In genomic region chr10:116480988-116481387, GRCm38 (mm10) we compare ENCODE assay signal across 31 mouse cellular contexts. TPM values are rescaled to one million over a fixed set of nuclear protein-coding genes. Genes with fewer than 3 reads are reported as not detected.
DNase-seq lines count a peak whose midpoint lies in the region; ATAC-seq and TF ChIP-seq lines count a peak whose summit lies in the region.
"Had no signal": no experiment of that assay in that cellular context is flagged by ENCODE, and none has a peak within 500 bp of the region (broad histone marks: within the 10 kb centered on the region; RNA-seq: fewer than 3 reads in every experiment).

No protein-coding gene starts in this region.

- H3K79me2 ChIP-seq in MEL (ENCODE audit: control insufficient read depth, insufficient read depth, low read length, poor library complexity), result no peaks in the 10 kb centered on the region

- no peak for TF ChIP-seq EP300 in liver, embryonic 14.5 days (IDR thresholded peaks at IDR 0.05; ENCODE audit: low read depth)
- TF ChIP-seq EP300 in MEL (IDR thresholded peaks at IDR 0.05; ENCODE audit: low read depth in 1 of 2, low read length in 2 of 2), result no peak

- no peak overlapping the region for H3K4me2 ChIP-seq in intestine, postnatal 0 days (replicated peaks; ENCODE audit: low read depth)
- no peak overlapping the region for H3K4me2 ChIP-seq in intestine, embryonic 16.5 days (ENCODE audit: low read depth, low read length)
- no peak overlapping the region for H3K4me2 ChIP-seq in liver, embryonic 14.5 days (ENCODE audit: low read depth)
- no peak overlapping the region for H3K4me2 ChIP-seq in liver, embryonic 11.5 days
- H3K4me2 ChIP-seq: embryonic facial prominence, embryonic 13.5 days; heart, embryonic 11.5 days; hindbrain, embryonic 14.5 days; limb, embryonic 15.5 days; neural tube, embryonic 12.5 days had no signal

- 0 out of 2 replicates have a peak, but pooled peaks cover 4% of the 10 kb centered on the region for H3K27me3 ChIP-seq in intestine, postnatal 0 days (replicated peaks; ENCODE audit: control insufficient read depth, insufficient read depth, low read length)
- no peaks in the 10 kb centered on the region for H3K27me3 ChIP-seq in intestine, embryonic 16.5 days (replicated peaks; ENCODE audit: control insufficient read depth, insufficient read depth, low read length)
- H3K27me3 ChIP-seq in liver, embryonic 14.5 days (ENCODE audit: control insufficient read depth, insufficient read depth, low read length), result peaks cover under 1% of the 10 kb centered on the region
- H3K27me3 ChIP-seq in liver, embryonic 11.5 days (replicated peaks; ENCODE audit: control insufficient read depth, insufficient read depth, low read length), result peaks cover 3% of the 10 kb centered on the region
- peaks cover 5% of the 10 kb centered on the region for H3K27me3 ChIP-seq in E14TG2a.4 (ENCODE audit: insufficient read depth, low read length)
- H3K27me3 ChIP-seq in MEL (ENCODE audit: control insufficient read depth in 1 of 2, insufficient read depth in 2 of 2, low read length in 2 of 2), result no peaks in the 10 kb centered on the region
- H3K27me3 ChIP-seq in thymus, adult 2 months (ENCODE audit: control insufficient read depth, insufficient read depth, low read length), result no peaks in the 10 kb centered on the region
- H3K27me3 ChIP-seq: embryonic facial prominence, embryonic 13.5 days; limb, embryonic 15.5 days; neural tube, embryonic 12.5 days had no signal

- 91% methylated on average over 5 of the region's 5 CpGs for WGBS in intestine, postnatal 0 days
- 95% methylated on average over 5 of the region's 5 CpGs for WGBS in intestine, embryonic 16.5 days
- WGBS in liver, embryonic 14.5 days (ENCODE audit: insufficient replicate concordance), result 89% methylated on average over 5 of the region's 5 CpGs
- WGBS in liver, embryonic 11.5 days, result 91% methylated on average over 5 of the region's 5 CpGs
- 98% methylated on average over 5 of the region's 5 CpGs for WGBS in thymus, adult 2 months

- H3K9me3 ChIP-seq in intestine, postnatal 0 days (ENCODE audit: control insufficient read depth), result 0 out of 2 replicates have a peak, but pooled peaks cover 4% of the 10 kb centered on the region
- H3K9me3 ChIP-seq in intestine, embryonic 16.5 days (ENCODE audit: control insufficient read depth, low read length), result no peaks in the 10 kb centered on the region
- H3K9me3 ChIP-seq in liver, embryonic 14.5 days (ENCODE audit: control insufficient read depth, low read length), result peaks cover 2% of the 10 kb centered on the region; the same call in 1 of the 2 replicates
- H3K9me3 ChIP-seq in liver, embryonic 11.5 days (ENCODE audit: control insufficient read depth, low read length), result 0 out of 2 replicates have a peak, but pooled peaks cover 3% of the 10 kb centered on the region
- H3K9me3 ChIP-seq in E14TG2a.4 (ENCODE audit: low read length), result peaks cover 6% of the 10 kb centered on the region; the same call in 1 of the 2 replicates
- no peaks in the 10 kb centered on the region for H3K9me3 ChIP-seq in MEL (replicated peaks; ENCODE audit: insufficient read depth, low read length)
- H3K9me3 ChIP-seq: limb, embryonic 10.5 days; limb, embryonic 15.5 days had no signal

- no peak for ATAC-seq in intestine, postnatal 0 days
- no peak for ATAC-seq in intestine, embryonic 16.5 days
- no peak for ATAC-seq in liver, embryonic 14.5 days (ENCODE audit: insufficient read depth)
- ATAC-seq in liver, embryonic 11.5 days (replicated peaks; ENCODE audit: low FRiP score), result no peak
- ATAC-seq: forebrain, embryonic 16.5 days; inflammation-experienced regulatory T-cells, adult 6 months; midbrain, embryonic 16.5 days had no signal

- H3K36me3 ChIP-seq in intestine, postnatal 0 days (ENCODE audit: control insufficient read depth, insufficient read depth), result peaks cover 22% of the 10 kb centered on the region
- no peaks in the 10 kb centered on the region; the same call in none of the 2 replicates for H3K36me3 ChIP-seq in intestine, embryonic 16.5 days (ENCODE audit: control insufficient read depth, insufficient read depth, low read length)
- H3K36me3 ChIP-seq in liver, embryonic 14.5 days (replicated peaks; ENCODE audit: control insufficient read depth, insufficient read depth, low read depth), result peaks cover 7% of the 10 kb centered on the region
- peaks cover 8% of the 10 kb centered on the region; the same call in 1 of the 2 replicates for H3K36me3 ChIP-seq in liver, embryonic 11.5 days (ENCODE audit: control insufficient read depth, insufficient read depth, low read length)
- H3K36me3 ChIP-seq in E14TG2a.4 (ENCODE audit: insufficient read depth, low read length), result peaks cover 31% of the 10 kb centered on the region
- peaks cover 6 to 20% of the 10 kb centered on the region in 2 experiments for H3K36me3 ChIP-seq in MEL (ENCODE audit: control insufficient read depth in 1 of 2, insufficient read depth in 2 of 2, low read length in 2 of 2)
- peaks cover 28% of the 10 kb centered on the region for H3K36me3 ChIP-seq in thymus, adult 2 months (ENCODE audit: control insufficient read depth, insufficient read depth, low read length)

- TF ChIP-seq POLR2A in MEL (IDR thresholded peaks at IDR 0.05; ENCODE audit: control insufficient read depth in 1 of 2, insufficient read depth in 1 of 2, low read depth in 1 of 2, low read length in 2 of 2, poor library complexity in 1 of 2), result no peak
- TF ChIP-seq POLR2A in thymus, adult 2 months (IDR thresholded peaks at IDR 0.05; ENCODE audit: control insufficient read depth, extremely low read depth, insufficient read depth, low read length, poor library complexity), result no peak

- DNase-seq in liver, embryonic 14.5 days (ENCODE audit: low read depth in 3 of 3, low spot score in 3 of 3), result no peak
- DNase-seq in liver, embryonic 11.5 days (ENCODE audit: low spot score), result no peak
- DNase-seq in MEL (ENCODE audit: low read depth, low spot score), result no peak
- DNase-seq in thymus, adult 2 months, result no peak
- DNase-seq in thymus, adult 18-20 months, result no peak
- DNase-seq: adrenal gland, postnatal 10 days; B cell, adult 2 months; cerebellum, adult 18-20 months; cerebellum, postnatal 10 days; gastrocnemius, postnatal 14 days; heart, adult 11 months; heart, postnatal 4 days; kidney, adult 9 months; kidney, postnatal 14 days; right cerebral cortex, adult 18-20 months; thymus, postnatal 14 days had no signal

- TF ChIP-seq CTCF in intestine, postnatal 0 days (IDR thresholded peaks at IDR 0.05; ENCODE audit: low read depth), result peak; percentile 36
- peak; percentile 21; the same call in 1 of the 2 replicates for TF ChIP-seq CTCF in liver, embryonic 14.5 days (IDR thresholded peaks at IDR 0.05; ENCODE audit: low read depth)
- TF ChIP-seq CTCF in E14TG2a.4 (conservative IDR thresholded peaks at IDR 0.05; ENCODE audit: low read length) (peak; percentile 18; the same call in 1 of the 2 replicates), MEL (IDR thresholded peaks at IDR 0.05 in 2 of 3, conservative IDR thresholded peaks at IDR 0.05 in 1 of 3; ENCODE audit: control insufficient read depth in 1 of 3, insufficient read depth in 1 of 3, low read depth in 2 of 3, low read length in 3 of 3, poor library complexity in 1 of 3, severe bottlenecking in 1 of 3) (peak in 2 of 3 experiments; percentile 5 to 31; a peak in 2 of 6 replicates)
- no peak for TF ChIP-seq CTCF in thymus, adult 2 months (IDR thresholded peaks at IDR 0.05; ENCODE audit: borderline replicate concordance, control insufficient read depth, extremely low read depth, insufficient read depth, low read length, poor library complexity)

- no peaks in the 10 kb centered on the region for H3K4me1 ChIP-seq in intestine, postnatal 0 days (replicated peaks; ENCODE audit: control insufficient read depth, insufficient read depth, low read length)
- no peaks in the 10 kb centered on the region for H3K4me1 ChIP-seq in intestine, embryonic 16.5 days (ENCODE audit: control insufficient read depth, insufficient read depth, low read length)
- H3K4me1 ChIP-seq in liver, embryonic 14.5 days (replicated peaks; ENCODE audit: control insufficient read depth in 2 of 2, insufficient read depth in 2 of 2, low read length in 1 of 2), result peaks cover 0 to 2% of the 10 kb centered on the region in 2 experiments; a peak in 1 of 4 replicates
- H3K4me1 ChIP-seq in liver, embryonic 11.5 days (replicated peaks; ENCODE audit: control insufficient read depth, insufficient read depth, low read length), result no peaks in the 10 kb centered on the region
- H3K4me1 ChIP-seq in E14TG2a.4 (replicated peaks; ENCODE audit: low read depth, low read length) (peaks cover 6% of the 10 kb centered on the region), MEL (ENCODE audit: control insufficient read depth in 1 of 2, insufficient read depth in 2 of 2, low read length in 2 of 2) (peaks cover 2 to 11% of the 10 kb centered on the region in 2 experiments; a peak in 3 of 4 replicates)
- H3K4me1 ChIP-seq in thymus, adult 2 months (replicated peaks; ENCODE audit: control insufficient read depth, insufficient read depth, low read length), result no peaks in the 10 kb centered on the region
- H3K4me1 ChIP-seq: embryonic facial prominence, embryonic 13.5 days; forebrain, embryonic 10.5 days; limb, embryonic 10.5 days; limb, embryonic 15.5 days; midbrain, embryonic 10.5 days; neural tube, embryonic 12.5 days had no signal

- no peak overlapping the region for H3K9ac ChIP-seq in intestine, postnatal 0 days (ENCODE audit: low read depth, low read length)
- no peak overlapping the region for H3K9ac ChIP-seq in intestine, embryonic 16.5 days (ENCODE audit: low read depth, low read length)
- H3K9ac ChIP-seq in liver, embryonic 14.5 days (replicated peaks), result no peak overlapping the region
- no peak overlapping the region for H3K9ac ChIP-seq in liver, embryonic 11.5 days (ENCODE audit: low read depth, low read length)
- H3K9ac ChIP-seq in MEL (ENCODE audit: control insufficient read depth, low read depth, low read length, poor library complexity, severe bottlenecking), result no peak overlapping the region
- H3K9ac ChIP-seq: embryonic facial prominence, embryonic 13.5 days; hindbrain, embryonic 14.5 days; limb, embryonic 15.5 days; neural tube, embryonic 12.5 days had no signal

- TF ChIP-seq RAD21 in MEL (IDR thresholded peaks at IDR 0.05; ENCODE audit: low read depth, low read length), result no peak; the same call in 1 of the 2 replicates

- no peak overlapping the region for H3K4me3 ChIP-seq in intestine, postnatal 0 days (ENCODE audit: low read depth, low read length)
- H3K4me3 ChIP-seq in intestine, embryonic 16.5 days (ENCODE audit: low read length), result no peak overlapping the region
- no peak overlapping the region for H3K4me3 ChIP-seq in liver, embryonic 14.5 days (ENCODE audit: insufficient read depth in 1 of 2, low read depth in 2 of 2, low read length in 2 of 2)
- no peak overlapping the region for H3K4me3 ChIP-seq in liver, embryonic 11.5 days (ENCODE audit: low read depth, low read length)
- H3K4me3 ChIP-seq in E14TG2a.4 (replicated peaks; ENCODE audit: low read length) (no peak overlapping the region), MEL (ENCODE audit: control insufficient read depth in 1 of 2, insufficient read depth in 1 of 2, low read depth in 2 of 2, low read length in 2 of 2) (no peak overlapping the region)
- H3K4me3 ChIP-seq in thymus, adult 2 months (ENCODE audit: control insufficient read depth, insufficient read depth, low read length), result no peak overlapping the region
- H3K4me3 ChIP-seq: embryonic facial prominence, embryonic 13.5 days; forebrain, embryonic 10.5 days; limb, embryonic 10.5 days; limb, embryonic 15.5 days; midbrain, embryonic 10.5 days; myocyte; neural tube, embryonic 12.5 days had no signal

- no peak overlapping the region for H3K27ac ChIP-seq in intestine, postnatal 0 days (ENCODE audit: low read depth, low read length)
- no peak overlapping the region for H3K27ac ChIP-seq in intestine, embryonic 16.5 days (ENCODE audit: low read length)
- H3K27ac ChIP-seq in liver, embryonic 14.5 days, result no peak overlapping the region
- no peak overlapping the region for H3K27ac ChIP-seq in liver, embryonic 11.5 days (ENCODE audit: low read depth, low read length)
- H3K27ac ChIP-seq in MEL (ENCODE audit: control insufficient read depth, low read depth, low read length), result no peak overlapping the region
- no peak overlapping the region for H3K27ac ChIP-seq in thymus, adult 2 months (ENCODE audit: control insufficient read depth, insufficient read depth, low read length)
- H3K27ac ChIP-seq: embryonic facial prominence, embryonic 13.5 days; forebrain, embryonic 10.5 days; hindbrain, embryonic 14.5 days; limb, embryonic 10.5 days; limb, embryonic 15.5 days; midbrain, embryonic 10.5 days; neural tube, embryonic 12.5 days had no signal

RNA-seq across cellular contexts. Expression of gene Kcnmb4, which starts 7.3 kb away (rescaled TPM):
- polyA plus RNA-seq in intestine, postnatal 0 days (2015; fragmentation: Nextera tagmentation; extraction: Ambion mirVana), result 1.6 and 1.7 TPM in 2 replicates
- 1.7 and 1.9 TPM in 2 replicates for polyA plus RNA-seq in intestine, embryonic 16.5 days (2015; fragmentation: Nextera tagmentation; extraction: Ambion mirVana)
- 0.22 and 0.37 TPM in 2 replicates for polyA plus RNA-seq in liver, embryonic 14.5 days (2012; rRNA removed)
- 0.14 TPM in 1 of 2 replicates, not detected in the other for polyA plus RNA-seq in liver, embryonic 14.5 days (2014; fragmentation: Nextera tagmentation; extraction: Ambion mirVana)
- polyA plus RNA-seq in liver, embryonic 11.5 days (2014; fragmentation: Nextera tagmentation; extraction: Ambion mirVana), result 1.8 and 2.7 TPM in 2 replicates
- total RNA-seq in MEL (2012; rRNA removed), result not detected in 2 replicates
- not detected for polyA plus RNA-seq in MEL (2012; ENCODE audit: insufficient read depth in 1 of 2, insufficient read length in 2 of 2, low read depth in 1 of 2, low replicate concordance in 2 of 2, missing spikeins in 1 of 2)
- polyA plus RNA-seq in thymus, adult 2 months (2012; rRNA removed), result 144 and 185 TPM in 2 replicates

Comparison
In these comparisons a context has a peak if more than half of its experiments do, and no peak if none do; other contexts are left out.
1. RNA of gene Kcnmb4, which starts 7.3 kb away (polyA plus RNA-seq): 144 to 185 TPM in thymus, adult 2 months; 1.8 to 2.7 TPM in liver, embryonic 11.5 days, 1.7 to 1.9 TPM in intestine, embryonic 16.5 days, 1.6 to 1.7 TPM in intestine, postnatal 0 days, 0.14 to 0.37 TPM in liver, embryonic 14.5 days and not detected in MEL; every median in the first group is over 10 times any median in the second.